Mouse (Mus musculus): Measurements from ENCODE around the gene Ptch2. TPM values are rescaled to one million over a fixed set of nuclear protein-coding genes. Genes with fewer than 3 reads are reported as not detected.

Gene Ptch2
- polyA plus RNA-seq (2012; rRNA removed): 1.6 and 3.6 TPM in 2 replicates

- DNase-seq (ENCODE audit: low read depth, low spot score): no peak
- 4% methylated on average over 49 of the region's 50 CpGs for WGBS
Measured at GRCm38 (mm10) chr4:117095551-117096452, at the start of gene Ptch2. Gene Ptch2 (plus strand): TSS chr4:117096075.

GRCm38 (mm10) chr4:117048836-117049235, 47.0 kb upstream of the Ptch2 start:
- WGBS: 46% methylated on average over 3 of the region's 3 CpGs
- no peak for DNase-seq (ENCODE audit: low read depth, low spot score)

- no peak for DNase-seq (ENCODE audit: low read depth, low spot score)
- WGBS: 97% methylated on average over 1 of the region's 1 CpGs
Measured at GRCm38 (mm10) chr4:117049485-117049884, 46.4 kb upstream of the Ptch2 start.

GRCm38 (mm10) chr4:117052626-117053025, 43.2 kb upstream of the Ptch2 start:
- DNase-seq (ENCODE audit: low read depth, low spot score): no peak
- WGBS: 79% methylated on average over 4 of the region's 4 CpGs

GRCm38 (mm10) chr4:117053956-117054355, 41.9 kb upstream of the Ptch2 start:
- DNase-seq (ENCODE audit: low read depth, low spot score): no peak
- 89% methylated on average over 4 of the region's 4 CpGs for WGBS

- DNase-seq (ENCODE audit: low read depth, low spot score): no peak
Measured at GRCm38 (mm10) chr4:117056102-117056501, 39.8 kb upstream of the Ptch2 start.

- WGBS: 92% methylated on average over 2 of the region's 2 CpGs
- no peak for DNase-seq (ENCODE audit: low read depth, low spot score)
Measured at GRCm38 (mm10) chr4:117056514-117056913, 39.4 kb upstream of the Ptch2 start.

GRCm38 (mm10) chr4:117058512-117058911, 37.4 kb upstream of the Ptch2 start:
- WGBS: 68% methylated on average over 4 of the region's 4 CpGs

GRCm38 (mm10) chr4:117062700-117063390, 33.0 kb upstream of the Ptch2 start:
- DNase-seq (ENCODE audit: low read depth, low spot score): no peak
- 88% methylated on average over 4 of the region's 4 CpGs for WGBS

More at GRCm38 (mm10) chr4:117058512-117058911, 37.4 kb upstream of the Ptch2 start:
- no peak for DNase-seq (ENCODE audit: low read depth, low spot score)

- WGBS: 86% methylated on average over 7 of the region's 7 CpGs
- no peak for DNase-seq (ENCODE audit: low read depth, low spot score)
Measured at GRCm38 (mm10) chr4:117068035-117068434, 27.8 kb upstream of the Ptch2 start.

- no peak for DNase-seq (ENCODE audit: low read depth, low spot score)
- 96% methylated on average over 1 of the region's 1 CpGs for WGBS
Measured at GRCm38 (mm10) chr4:117069647-117070046, 26.2 kb upstream of the Ptch2 start.

- no peak for DNase-seq (ENCODE audit: low read depth, low spot score)
- 86% methylated on average over 4 of the region's 4 CpGs for WGBS
Measured at GRCm38 (mm10) chr4:117070624-117071023, 25.3 kb upstream of the Ptch2 start.

GRCm38 (mm10) chr4:117071183-117071582, 24.7 kb upstream of the Ptch2 start:
- 81% methylated on average over 5 of the region's 5 CpGs for WGBS
- DNase-seq (ENCODE audit: low read depth, low spot score): no peak

GRCm38 (mm10) chr4:117087948-117088640, 7.8 kb upstream of the Ptch2 start:
- no peak for DNase-seq (ENCODE audit: low read depth, low spot score)
- 75% methylated on average over 7 of the region's 7 CpGs for WGBS

GRCm38 (mm10) chr4:117090586-117090985, 5.3 kb upstream of the Ptch2 start:
- 73% methylated on average over 7 of the region's 7 CpGs for WGBS
- DNase-seq (ENCODE audit: low read depth, low spot score): no peak

- 83% methylated on average over 3 of the region's 3 CpGs for whole genome bisulfite sequencing
Measured at GRCm38 (mm10) chr4:117094626-117095361, 1.1 kb upstream of the Ptch2 start.

GRCm38 (mm10) chr4:117096666-117097065, 791 bp downstream of the Ptch2 start:
- DNase-seq (ENCODE audit: low read depth, low spot score): no peak
- 26% methylated on average over 5 of the region's 5 CpGs for WGBS

More at GRCm38 (mm10) chr4:117094626-117095361, 1.1 kb upstream of the Ptch2 start:
- no peak for DNase-seq (ENCODE audit: low read depth, low spot score)

- no peak for DNase-seq (ENCODE audit: low read depth, low spot score)
- 67% methylated on average over 8 of the region's 8 CpGs for WGBS
Measured at GRCm38 (mm10) chr4:117097969-117098763, 2.3 kb downstream of the Ptch2 start.

GRCm38 (mm10) chr4:117098764-117099036, 2.8 kb downstream of the Ptch2 start:
- WGBS: 64% methylated on average over 2 of the region's 2 CpGs
- DNase-seq (ENCODE audit: low read depth, low spot score): no peak
